Mouse (Mus musculus) testis, adult 2 months (tissue): ENCODE data around the gene Cdh15. TPM values are rescaled to one million over a fixed set of nuclear protein-coding genes. Genes with fewer than 3 reads are reported as not detected.

Experiments used
- H3K27ac ChIP-seq: fragments of 200-500 bp; 2 replicates; pipeline ENCODE4 v1.5.1; 2012; ENCODE audit warnings: low read depth, low read length; ENCODE audit not compliant: control insufficient read depth, insufficient read depth
- H3K27me3 ChIP-seq: fragments of 200-500 bp; 2 replicates; pipeline ENCODE4 v1.6.1; 2012; ENCODE audit warnings: mild to moderate bottlenecking, low read length, moderate library complexity; ENCODE audit not compliant: control insufficient read depth, insufficient read depth
- H3K36me3 ChIP-seq: fragments of 200-500 bp; 2 replicates; pipeline ENCODE4 v1.6.1; 2012; ENCODE audit warnings: mild to moderate bottlenecking, low read length; ENCODE audit not compliant: control insufficient read depth, insufficient read depth
- H3K4me1 ChIP-seq: fragments of 200-500 bp; 2 replicates; pipeline ENCODE4 v1.6.1; 2012; ENCODE audit warnings: low read length; ENCODE audit not compliant: control insufficient read depth, insufficient read depth
- H3K4me3 ChIP-seq: fragments of 200-500 bp; 2 replicates; pipeline ENCODE4 v1.5.1; 2012; ENCODE audit warnings: low read depth, mild to moderate bottlenecking, low read length, moderate library complexity, mixed read lengths; ENCODE audit not compliant: control insufficient read depth
- CTCF ChIP-seq: fragments of 200-500 bp; IDR thresholded peaks from 2 replicates; pipeline ENCODE4 v1.5.1; 2012; ENCODE audit warnings: low read depth, mild to moderate bottlenecking, inconsistent platforms, low read length, moderate library complexity; ENCODE audit not compliant: control insufficient read depth, insufficient read depth, insufficient replicate concordance
- POLR2A ChIP-seq: fragments of 200-500 bp; IDR thresholded peaks from 2 replicates; pipeline ENCODE4 v1.6.1; 2012; ENCODE audit warnings: low read depth, mild to moderate bottlenecking, inconsistent platforms, low read length, moderate library complexity; ENCODE audit not compliant: control insufficient read depth
- polyA plus RNA-seq: library from polyadenylated mRNA; depleted of rRNA; stranded (reverse); fragments of >200 nt; gene quantifications from 2 replicates; pipeline ENCODE4 v1.2.3, GENCODE M21; 2012; rRNA removed

Gene Cdh15
- 0.12 and 0.14 TPM in 2 replicates for polyA plus RNA-seq

DNA sequence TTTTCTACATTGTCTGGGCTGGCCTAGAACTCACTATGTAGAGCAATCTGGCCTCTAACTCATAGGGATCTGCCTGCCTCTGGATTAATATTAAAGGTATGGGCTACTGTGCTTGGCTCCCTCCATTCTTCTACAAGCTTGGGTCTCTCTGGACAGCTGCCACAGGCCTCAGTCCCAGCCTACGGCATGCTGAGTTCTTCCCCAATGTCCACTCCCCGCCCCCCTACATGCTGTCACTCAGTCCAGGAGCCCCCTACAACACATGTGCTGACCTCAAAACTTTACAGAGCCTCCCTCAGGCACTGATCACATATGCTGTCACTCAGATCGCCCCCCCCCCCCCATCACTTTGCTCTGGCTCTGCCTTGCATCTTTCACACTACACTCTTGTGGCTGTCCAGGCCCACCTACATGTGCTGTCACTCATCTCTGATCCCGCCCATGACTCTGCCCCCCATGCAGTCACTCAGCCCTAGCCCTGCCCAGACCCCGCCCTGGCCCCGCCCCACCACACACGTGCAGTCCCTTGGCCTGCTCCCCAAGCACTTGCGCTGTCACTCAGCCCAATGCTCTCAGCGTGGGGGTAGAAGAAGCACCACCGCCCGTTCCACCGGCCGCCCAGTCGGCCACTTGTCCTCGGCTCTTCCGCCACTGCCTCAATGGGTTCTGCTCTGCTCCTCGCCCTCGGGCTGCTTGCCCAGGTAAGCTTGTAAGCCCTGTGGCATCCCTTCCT lies at the start of gene Cdh15:
TSS of gene Cdh15 (plus strand) at position 138 of the 733 bp plus-strand sequence.
- Histone ChIP-seq H3K27me3 (no peaks in the 10 kb centered on the region), H3K4me3 (no peak within 1 kb of the TSS), H3K27ac (no peak within 1 kb of the TSS), H3K36me3 (no peaks in the 10 kb centered on the region), H3K4me1 (no peaks in the 10 kb centered on the region)
- TF ChIP-seq CTCF, result no peak
- no peak for TF ChIP-seq POLR2A

GRCm38 (mm10) chr8:122803906-122804761 lies 43.6 kb upstream of the Cdh15 start:
- TF ChIP-seq CTCF, result no peak
- TF ChIP-seq POLR2A, result no peak
- Histone ChIP-seq H3K36me3 (no peaks in the 10 kb centered on the region), H3K27ac (no peak overlapping the region), H3K27me3 (no peaks in the 10 kb centered on the region), H3K4me1 (no peaks in the 10 kb centered on the region; the same call in 1 of the 2 replicates), H3K4me3 (no peak overlapping the region)

GRCm38 (mm10) chr8:122805349-122805748 lies 42.4 kb upstream of the Cdh15 start:
- Histone ChIP-seq H3K27ac (no peak overlapping the region), H3K4me3 (no peak overlapping the region), H3K4me1 (no peaks in the 10 kb centered on the region), H3K36me3 (no peaks in the 10 kb centered on the region), H3K27me3 (no peaks in the 10 kb centered on the region)
- no peak for TF ChIP-seq POLR2A
- no peak for TF ChIP-seq CTCF

- TF ChIP-seq POLR2A (no peak), CTCF (no peak)
- no peaks in the 10 kb centered on the region for H3K36me3 ChIP-seq
- H3K27me3 ChIP-seq, result no peaks in the 10 kb centered on the region
- no peak overlapping the region for H3K27ac ChIP-seq
- no peaks in the 10 kb centered on the region for H3K4me1 ChIP-seq
- H3K4me3 ChIP-seq, result no peak overlapping the region
Measured at GRCm38 (mm10) chr8:122806956-122807538, 40.7 kb upstream of the Cdh15 start.

- TF ChIP-seq POLR2A, result no peak
- TF ChIP-seq CTCF, result no peak
- Histone ChIP-seq H3K27me3 (no peaks in the 10 kb centered on the region), H3K27ac (no peak overlapping the region), H3K4me3 (no peak overlapping the region), H3K4me1 (no peaks in the 10 kb centered on the region), H3K36me3 (no peaks in the 10 kb centered on the region)
Measured at GRCm38 (mm10) chr8:122807907-122808306, 39.9 kb upstream of the Cdh15 start.

GRCm38 (mm10) chr8:122810376-122810775 lies 37.4 kb upstream of the Cdh15 start:
- Histone ChIP-seq H3K27ac (no peak overlapping the region), H3K4me1 (no peaks in the 10 kb centered on the region), H3K4me3 (no peak overlapping the region), H3K27me3 (no peaks in the 10 kb centered on the region), H3K36me3 (no peaks in the 10 kb centered on the region)
- TF ChIP-seq POLR2A (no peak), CTCF (no peak)
